Mouse (Mus musculus) small intestine, adult 2 months (tissue): ENCODE results near the gene Ugt1a8. TPM values are rescaled to one million over a fixed set of nuclear protein-coding genes. Genes with fewer than 3 reads are reported as not detected.

ENCODE experiments used
- H3K27ac ChIP-seq: fragments of 200-500 bp; 2 replicates; pipeline ENCODE4 v1.5.1; 2012; ENCODE audit warnings: low read depth, low read length, control low read depth, inconsistent platforms; ENCODE audit not compliant: insufficient read depth
- H3K27me3 ChIP-seq: fragments of 200-500 bp; 2 replicates; pipeline ENCODE4 v1.6.1; 2012; ENCODE audit warnings: mild to moderate bottlenecking, moderate library complexity, low read length, inconsistent platforms; ENCODE audit not compliant: control insufficient read depth, insufficient read depth
- H3K36me3 ChIP-seq: fragments of 200-500 bp; 2 replicates; pipeline ENCODE4 v1.6.1; 2012; ENCODE audit warnings: mild to moderate bottlenecking, low read length, control low read depth, inconsistent platforms; ENCODE audit not compliant: control insufficient read depth, insufficient read depth
- H3K4me1 ChIP-seq: fragments of 200-500 bp; 2 replicates; pipeline ENCODE4 v1.6.1; 2012; ENCODE audit warnings: low read length, inconsistent platforms, mixed read lengths; ENCODE audit not compliant: control insufficient read depth, insufficient read depth, insufficient read length
- H3K4me3 ChIP-seq: fragments of 200-500 bp; 2 replicates; pipeline ENCODE4 v1.5.1; 2012; ENCODE audit warnings: low read depth, mild to moderate bottlenecking, control low read depth, inconsistent platforms, low read length, moderate library complexity
- CTCF ChIP-seq: fragments of 200-500 bp; IDR thresholded peaks from 2 replicates; pipeline ENCODE4 v1.5.1; 2012; ENCODE audit warnings: low read depth, mild to moderate bottlenecking, control low read depth, inconsistent platforms, low read length, moderate library complexity, mixed read lengths; ENCODE audit not compliant: insufficient replicate concordance, insufficient read length; ENCODE audit errors: extremely low read depth
- POLR2A ChIP-seq: fragments of 200-500 bp; IDR thresholded peaks from 2 replicates; pipeline ENCODE4 v1.6.1; 2012; ENCODE audit warnings: low read depth, mild to moderate bottlenecking, control low read depth, inconsistent platforms, low read length, moderate library complexity
- WGBS: fragments of 180-500 bp; shearing (Covaris S2); methylation state at CpG from one replicate; pipeline ENCODE4 v1.1.7; 2018; 5-methylcytosine and 5-hydroxymethylcytosine counted together
- polyA plus RNA-seq: library from polyadenylated mRNA; depleted of rRNA; stranded (reverse); fragments of >200 nt; gene quantifications from 2 replicates; pipeline ENCODE4 v1.2.3, GENCODE M21; 2012

The Ugt1a8 gene
- polyA plus RNA-seq, 1 experiment: not detected

- TF ChIP-seq POLR2A (no peak), CTCF (no peak)
- no peaks in the 10 kb centered on the region for H3K27me3 ChIP-seq
- H3K4me1 ChIP-seq: peaks cover 19% of the 10 kb centered on the region
- no peak overlapping the region for H3K4me3 ChIP-seq
- no peak overlapping the region for H3K27ac ChIP-seq
- WGBS: 71% methylated on average over 10 of the region's 10 CpGs
- H3K36me3 ChIP-seq: peaks cover 14% of the 10 kb centered on the region
Observed at GRCm38 (mm10) chr1:88256886-88257663, 169.5 kb downstream of the Ugt1a8 start.

GRCm38 (mm10) chr1:88257681-88258080 is 170.1 kb downstream of the Ugt1a8 start:
- H3K36me3 ChIP-seq: peaks cover 20% of the 10 kb centered on the region
- H3K27ac ChIP-seq: no peak overlapping the region
- TF ChIP-seq POLR2A (no peak), CTCF (no peak)
- H3K27me3 ChIP-seq: no peaks in the 10 kb centered on the region
- H3K4me1 ChIP-seq: peaks cover 19% of the 10 kb centered on the region
- H3K4me3 ChIP-seq: no peak overlapping the region
- WGBS: 83% methylated on average over 6 of the region's 6 CpGs

- peaks cover 26% of the 10 kb centered on the region for H3K36me3 ChIP-seq
- TF ChIP-seq POLR2A: no peak
- H3K4me1 ChIP-seq: peaks cover 12% of the 10 kb centered on the region
- H3K27me3 ChIP-seq: no peaks in the 10 kb centered on the region
- no peak overlapping the region for H3K4me3 ChIP-seq
- no peak overlapping the region for H3K27ac ChIP-seq
- WGBS: 74% methylated on average over 6 of the region's 6 CpGs
Observed at GRCm38 (mm10) chr1:88258361-88258760, 170.7 kb downstream of the Ugt1a8 start.

- TF ChIP-seq CTCF (no peak), POLR2A (no peak)
- H3K27ac ChIP-seq: no peak overlapping the region
Observed at GRCm38 (mm10) chr1:88258881-88259642, 171.4 kb downstream of the Ugt1a8 start.

GRCm38 (mm10) chr1:88259643-88260024 is 172.0 kb downstream of the Ugt1a8 start:
- H3K4me3 ChIP-seq: no peak overlapping the region
- WGBS: 74% methylated on average over 4 of the region's 4 CpGs
- TF ChIP-seq POLR2A: no peak
- TF ChIP-seq CTCF: no peak
- H3K27me3 ChIP-seq: no peaks in the 10 kb centered on the region
- H3K4me1 ChIP-seq: peaks cover 7% of the 10 kb centered on the region
- peaks cover 39% of the 10 kb centered on the region for H3K36me3 ChIP-seq
- no peak overlapping the region for H3K27ac ChIP-seq

More at GRCm38 (mm10) chr1:88258881-88259642, 171.4 kb downstream of the Ugt1a8 start:
- Histone ChIP-seq H3K4me3 (no peak overlapping the region), H3K4me1 (peaks cover 7% of the 10 kb centered on the region), H3K36me3 (peaks cover 34% of the 10 kb centered on the region), H3K27me3 (no peaks in the 10 kb centered on the region)
- WGBS: 71% methylated on average over 8 of the region's 8 CpGs

- no peaks in the 10 kb centered on the region for H3K27me3 ChIP-seq
- peaks cover 44% of the 10 kb centered on the region for H3K36me3 ChIP-seq
- TF ChIP-seq CTCF (no peak), POLR2A (no peak)
- peaks cover 7% of the 10 kb centered on the region for H3K4me1 ChIP-seq
- no peak overlapping the region for H3K27ac ChIP-seq
- H3K4me3 ChIP-seq: no peak overlapping the region
- 52% methylated on average over 6 of the region's 6 CpGs for WGBS
Observed at GRCm38 (mm10) chr1:88260114-88260513, 172.5 kb downstream of the Ugt1a8 start.
